Mouse (Mus musculus): Measurements from ENCODE around the gene Kbtbd6.

DNA sequence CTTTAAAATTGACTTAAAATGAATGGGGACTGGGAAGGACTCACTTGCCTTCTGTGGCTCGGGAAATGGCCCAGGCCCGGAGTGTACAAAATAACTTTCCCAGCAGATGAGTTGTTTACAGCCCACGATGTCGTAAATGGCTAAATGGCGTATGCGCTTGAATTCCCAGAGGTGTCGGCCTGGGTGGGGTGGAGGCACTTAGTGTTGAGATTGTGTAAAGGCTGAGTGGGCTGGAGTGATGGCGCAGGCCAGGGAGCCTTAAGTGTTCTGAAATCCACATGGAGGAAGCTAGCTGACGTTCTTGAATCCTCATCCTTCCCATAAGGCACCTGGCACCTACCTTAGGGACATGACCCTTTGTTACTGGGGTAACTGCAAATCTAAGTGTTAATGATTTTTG lies 36.9 kb downstream of the Kbtbd6 start:
- TF ChIP-seq CTCF (IDR thresholded peaks at IDR 0.05; ENCODE audit: insufficient read depth, low read length) (no peak), POLR2A (IDR thresholded peaks at IDR 0.05; ENCODE audit: borderline replicate concordance, extremely low read depth, low read depth, low read length) (no peak)
